Mouse (Mus musculus): ENCODE data around the gene Ncbp1.

DNA sequence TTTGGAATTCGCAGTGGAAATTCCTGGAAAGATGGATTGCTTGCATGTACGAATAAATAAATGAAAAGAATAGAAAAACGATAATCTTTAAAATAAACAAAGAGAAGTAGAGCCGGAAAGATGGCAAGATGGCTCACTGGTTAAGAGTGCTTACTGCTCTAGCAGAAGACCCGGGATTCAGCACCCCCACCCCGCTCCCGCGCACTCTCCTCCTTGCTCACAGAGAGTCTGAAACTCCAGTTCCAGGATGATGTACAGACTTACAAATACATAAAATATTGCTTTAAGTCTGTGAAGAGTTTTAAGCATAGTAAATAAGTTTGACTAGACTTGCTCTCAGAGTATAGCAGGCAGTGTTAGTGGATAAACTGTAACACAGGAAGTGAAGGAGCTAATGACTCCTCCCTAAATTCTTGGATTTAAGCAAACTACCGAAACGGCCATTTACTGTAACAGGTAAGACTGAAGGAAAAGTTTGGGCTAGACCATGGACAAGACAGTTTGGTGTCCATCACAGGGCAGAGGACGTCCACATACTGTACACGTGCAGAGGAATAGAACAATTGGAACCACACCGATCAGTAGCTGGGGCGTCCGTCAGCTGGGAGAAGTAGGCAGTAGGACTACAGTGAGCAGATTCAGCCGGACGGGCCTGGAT, 655 bp upstream of the Ncbp1 start:
- TF ChIP-seq EP300 (IDR thresholded peaks at IDR 0.05; ENCODE audit: insufficient read depth, low read depth, low read length): no peak
- TF ChIP-seq CTCF (IDR thresholded peaks at IDR 0.05; ENCODE audit: low read depth, low read length): no peak
- TF ChIP-seq POLR2A (IDR thresholded peaks at IDR 0.05; ENCODE audit: insufficient read depth, low read length): no peak
